Mouse (Mus musculus): ENCODE results near the gene Cdkal1.

The Cdkal1 gene

GRCm38 (mm10) chr13:29715241-29715841 is 140.1 kb downstream of the Cdkal1 start:
- no peak for DNase-seq (ENCODE audit: low read depth, low spot score)

DNA sequence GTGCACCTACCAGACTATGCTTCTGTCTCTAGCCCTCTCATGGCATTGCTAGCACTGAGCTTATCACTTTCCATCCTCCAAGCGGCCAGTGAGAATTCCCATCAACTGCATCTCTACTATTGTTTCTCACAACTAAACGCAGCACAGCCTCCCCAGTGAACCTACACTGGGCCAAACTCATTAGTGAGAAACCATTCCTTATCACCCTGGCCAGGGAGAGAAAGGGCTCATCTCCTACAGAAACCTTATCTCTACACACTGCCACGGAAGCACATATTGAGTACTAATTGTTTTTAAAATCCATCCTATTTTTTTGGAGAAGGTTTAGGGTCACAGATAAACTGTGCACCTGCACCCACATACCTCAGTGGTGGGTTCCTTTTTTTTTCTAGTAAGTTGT is 147.9 kb downstream of the Cdkal1 start:
- DNase-seq (ENCODE audit: low read depth, low spot score) = no peak

GRCm38 (mm10) chr13:29701400-29701799 is 154.1 kb downstream of the Cdkal1 start:
- no peak for DNase-seq (ENCODE audit: low read depth, low spot score)

- no peak for DNase-seq (ENCODE audit: low read depth, low spot score)
Measured at GRCm38 (mm10) chr13:29699896-29700295, 155.6 kb downstream of the Cdkal1 start.

- no peak for DNase-seq (ENCODE audit: low read depth, low spot score)
Measured at GRCm38 (mm10) chr13:29698307-29698985, 157.0 kb downstream of the Cdkal1 start.

GRCm38 (mm10) chr13:29697230-29697629 is 158.2 kb downstream of the Cdkal1 start:
- no peak for DNase-seq (ENCODE audit: low read depth, low spot score)

GRCm38 (mm10) chr13:29690734-29691133 is 164.7 kb downstream of the Cdkal1 start:
- no peak for DNase-seq (ENCODE audit: low read depth, low spot score)

DNA sequence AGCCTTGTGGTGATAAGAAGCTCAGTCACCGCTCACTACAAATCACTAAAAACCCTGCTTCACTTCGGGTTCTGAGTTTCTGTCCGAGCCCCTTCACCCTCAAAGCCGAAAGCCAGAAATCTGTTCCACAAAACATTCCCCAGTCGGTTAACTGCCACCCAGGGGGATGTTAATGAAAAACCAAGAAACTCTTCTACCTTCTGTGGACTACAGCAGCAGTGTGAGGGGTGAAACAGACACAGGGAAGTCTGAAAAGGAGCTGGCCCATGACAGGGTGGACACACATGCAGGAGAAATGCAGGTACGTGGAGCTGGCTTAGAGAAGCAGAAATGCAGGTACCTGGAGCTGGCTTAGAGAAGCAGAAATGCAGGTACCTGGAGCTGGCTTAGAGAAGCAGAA is 166.6 kb downstream of the Cdkal1 start:
- DNase-seq (ENCODE audit: low read depth, low spot score) = no peak

GRCm38 (mm10) chr13:29687872-29688271 is 167.6 kb downstream of the Cdkal1 start:
- no peak for DNase-seq (ENCODE audit: low read depth, low spot score)

- DNase-seq (ENCODE audit: low read depth, low spot score) = no peak
Measured at GRCm38 (mm10) chr13:29679479-29680186, 175.8 kb downstream of the Cdkal1 start.

DNA sequence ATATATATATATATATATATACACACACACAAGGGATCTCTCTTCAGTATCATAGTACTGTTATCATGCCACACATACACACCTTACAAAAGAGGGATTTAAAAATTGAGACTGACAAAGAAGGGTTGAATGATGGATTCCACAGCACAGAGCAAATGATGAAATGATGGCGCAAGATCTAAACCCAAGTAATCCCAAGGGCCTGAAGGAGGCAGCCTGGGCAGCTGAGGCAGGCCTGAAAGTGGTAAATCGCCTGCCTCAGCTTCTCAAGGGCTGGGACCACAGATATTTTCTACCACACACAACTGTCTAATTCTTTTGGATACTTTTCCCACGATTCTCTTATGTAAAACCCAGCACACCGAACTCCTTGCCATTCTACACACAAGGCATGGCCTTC is 177.9 kb downstream of the Cdkal1 start:
- DNase-seq (ENCODE audit: low read depth, low spot score) = no peak

- no peak for DNase-seq (ENCODE audit: low read depth, low spot score)
Measured at GRCm38 (mm10) chr13:29670626-29671025, 184.8 kb downstream of the Cdkal1 start.

GRCm38 (mm10) chr13:29663908-29664307 is 191.6 kb downstream of the Cdkal1 start:
- DNase-seq (ENCODE audit: low read depth, low spot score) = no peak

DNA sequence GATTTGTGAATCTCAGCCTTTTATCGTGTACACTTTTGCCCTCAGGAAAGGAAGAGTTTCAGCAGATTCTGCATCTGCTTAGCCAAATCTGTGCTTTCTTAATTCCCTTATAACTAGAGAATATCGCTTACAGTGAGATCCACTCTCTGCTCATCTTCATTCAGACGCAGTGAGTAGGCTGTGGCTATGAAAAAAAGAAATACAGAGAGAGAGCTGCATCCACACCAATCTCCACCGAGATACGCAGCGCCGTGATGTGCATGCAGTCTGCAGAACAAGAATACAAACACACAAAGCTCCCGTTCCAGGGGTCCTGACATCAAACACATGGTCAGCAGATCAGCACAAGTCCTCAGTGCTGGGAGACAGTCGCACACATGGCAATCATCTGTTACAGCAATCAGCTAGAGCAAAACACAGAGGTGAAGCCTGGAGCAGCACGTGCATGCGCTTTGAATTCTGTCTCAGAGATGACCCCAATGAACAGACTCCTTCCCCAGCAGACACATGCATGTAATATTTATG is 199.6 kb downstream of the Cdkal1 start:
- DNase-seq (ENCODE audit: low read depth, low spot score) = peak; percentile 18

GRCm38 (mm10) chr13:29653407-29653806 is 202.1 kb downstream of the Cdkal1 start:
- no peak for DNase-seq (ENCODE audit: low read depth, low spot score)

GRCm38 (mm10) chr13:29652791-29653190 is 202.7 kb downstream of the Cdkal1 start:
- DNase-seq (ENCODE audit: low read depth, low spot score) = no peak

- no peak for DNase-seq (ENCODE audit: low read depth, low spot score)
Measured at GRCm38 (mm10) chr13:29650576-29651236, 204.8 kb downstream of the Cdkal1 start.

GRCm38 (mm10) chr13:29649593-29649992 is 205.9 kb downstream of the Cdkal1 start:
- peak; percentile 32 for DNase-seq (ENCODE audit: low read depth, low spot score)

DNA sequence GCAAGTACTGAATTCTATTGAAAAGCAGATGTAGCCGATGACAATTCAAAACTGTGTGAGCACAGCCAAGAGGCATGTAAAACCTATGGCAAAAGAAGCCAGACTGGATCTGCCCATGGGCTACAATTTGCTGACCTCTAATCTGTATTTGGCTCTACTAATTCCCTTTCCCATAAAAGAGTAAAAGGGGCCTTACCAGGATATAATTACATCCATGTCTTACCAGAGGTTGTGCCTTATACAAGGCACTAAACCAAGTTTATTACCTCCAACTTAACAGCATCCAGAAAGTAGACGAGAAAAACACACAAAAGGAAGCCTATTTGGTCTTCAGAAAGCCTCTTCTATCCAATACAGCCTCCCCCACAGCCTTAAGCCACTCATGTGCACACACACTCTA is 213.2 kb downstream of the Cdkal1 start:
- DNase-seq (ENCODE audit: low read depth, low spot score) = no peak

DNA sequence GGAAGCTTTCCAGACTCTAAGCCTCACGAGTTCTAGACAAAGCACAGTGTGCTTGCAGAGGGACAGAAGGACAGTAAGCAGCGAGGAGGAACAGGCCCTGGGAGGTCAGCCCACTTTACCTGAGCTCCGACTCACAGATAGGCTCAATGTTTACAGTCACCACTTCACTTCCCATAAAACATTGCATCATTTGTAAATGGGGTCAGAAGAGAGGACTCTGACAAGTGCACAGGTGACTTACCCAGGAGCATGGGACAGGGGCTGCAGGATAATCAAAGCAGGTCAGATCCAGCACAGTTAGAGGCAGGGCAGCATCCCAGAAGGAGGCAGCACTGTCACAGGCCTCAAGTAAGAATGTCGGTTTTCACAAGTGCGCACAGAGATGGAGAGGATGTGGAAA is 214.3 kb downstream of the Cdkal1 start:
- no peak for DNase-seq (ENCODE audit: low read depth, low spot score)

DNA sequence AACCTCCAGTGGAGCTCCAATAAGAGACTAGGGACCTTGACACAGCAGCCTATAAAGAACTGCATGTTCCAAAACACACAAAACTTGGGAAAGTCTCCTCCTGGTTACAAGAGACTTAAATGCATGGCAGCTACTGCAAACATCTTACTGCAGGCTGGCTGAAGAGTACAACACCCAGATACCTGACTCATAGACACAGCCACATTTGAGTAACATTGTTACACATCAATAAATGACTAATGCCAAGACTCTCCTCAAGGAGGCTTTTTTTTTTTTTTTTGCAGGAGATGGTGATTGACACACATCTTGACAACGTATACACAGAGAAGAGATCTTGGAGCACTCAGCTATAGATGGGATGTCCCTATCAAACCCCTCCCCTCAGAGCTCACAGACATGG is 215.3 kb downstream of the Cdkal1 start:
- DNase-seq (ENCODE audit: low read depth, low spot score) = no peak

DNA sequence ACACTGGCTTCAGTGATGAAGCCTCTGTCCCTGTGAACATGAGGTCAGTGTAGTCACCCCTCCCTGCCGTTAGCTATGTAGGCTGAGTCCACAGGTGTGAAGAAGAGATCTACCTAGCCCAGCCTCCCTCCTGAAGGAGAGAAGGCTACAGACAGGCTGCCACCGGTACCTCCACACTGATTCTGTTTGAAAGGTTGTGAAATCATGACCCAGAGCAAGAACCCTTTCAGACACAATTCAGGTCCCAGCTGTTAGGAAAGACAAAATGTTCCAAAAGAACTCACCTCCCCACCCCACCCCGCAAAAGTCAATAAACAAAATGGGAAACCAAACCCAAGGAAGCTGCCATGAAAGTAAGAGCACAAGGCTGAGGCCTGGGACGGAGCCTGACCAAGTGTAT is 217.2 kb downstream of the Cdkal1 start:
- no peak for DNase-seq (ENCODE audit: low read depth, low spot score)
